Mouse (Mus musculus): ENCODE measurements around the gene Sspn. TPM values are rescaled to one million over a fixed set of nuclear protein-coding genes. Genes with fewer than 3 reads are reported as not detected.
A peak's percentile ranks its signal among the peaks of the same experiment; 100 is the strongest.

Gene Sspn
- polyA plus RNA-seq, 1 experiment = 26.7 TPM

DNA sequence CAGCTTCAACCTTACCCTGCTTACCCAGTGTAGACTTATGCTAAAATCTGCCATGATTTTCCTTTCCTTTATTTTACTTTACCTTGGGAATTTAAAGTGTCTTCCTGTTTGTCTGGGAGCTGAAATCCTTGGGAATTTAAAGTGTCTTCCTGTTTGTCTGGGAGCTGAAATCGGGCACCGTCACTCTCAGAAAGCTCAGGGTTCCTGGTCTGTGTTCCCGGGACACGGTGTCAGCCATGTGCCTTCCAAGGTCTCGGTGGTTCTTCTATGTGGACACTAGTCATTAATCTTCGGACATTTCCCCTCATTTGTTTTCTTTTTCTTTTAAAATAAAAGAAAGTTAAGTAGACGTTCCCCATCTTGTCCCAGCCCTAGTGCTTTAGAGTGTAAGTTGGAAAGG is 43.3 kb downstream of the Sspn start:
- no peak overlapping the region for H3K27ac ChIP-seq (replicated peaks; ENCODE audit: low read depth, low read length)
- peaks cover 3% of the 10 kb centered on the region; the same call in 1 of the 2 replicates for H3K4me1 ChIP-seq (ENCODE audit: control insufficient read depth, insufficient read depth, insufficient read length, low read length)
- no peak overlapping the region for H3K4me3 ChIP-seq (ENCODE audit: insufficient read depth, low read depth, low read length)

DNA sequence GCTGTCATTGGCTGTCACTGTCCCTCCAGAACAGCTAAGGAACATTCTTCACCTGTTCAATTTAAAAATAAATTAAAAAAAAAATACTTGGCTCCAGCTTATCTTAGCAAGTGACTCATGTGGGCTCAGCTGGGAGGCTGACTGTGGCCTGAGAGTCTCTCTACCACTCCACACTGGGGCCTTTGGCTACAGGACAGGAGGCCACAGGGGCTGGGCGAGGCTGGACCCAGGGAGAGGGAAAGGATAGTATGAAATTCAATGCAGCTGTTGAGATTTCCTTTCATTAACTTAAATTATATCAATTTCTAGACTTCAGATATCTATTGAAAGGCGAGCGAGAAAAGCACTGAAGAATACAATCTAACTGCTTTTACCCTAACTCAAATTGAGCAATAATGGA is 45.9 kb downstream of the Sspn start:
- H3K4me1 ChIP-seq (ENCODE audit: control insufficient read depth, insufficient read depth, insufficient read length, low read length) = peaks cover 3% of the 10 kb centered on the region; the same call in 1 of the 2 replicates
- H3K27ac ChIP-seq (replicated peaks; ENCODE audit: low read depth, low read length) = no peak overlapping the region
- no peak overlapping the region for H3K4me3 ChIP-seq (ENCODE audit: insufficient read depth, low read depth, low read length)

DNA sequence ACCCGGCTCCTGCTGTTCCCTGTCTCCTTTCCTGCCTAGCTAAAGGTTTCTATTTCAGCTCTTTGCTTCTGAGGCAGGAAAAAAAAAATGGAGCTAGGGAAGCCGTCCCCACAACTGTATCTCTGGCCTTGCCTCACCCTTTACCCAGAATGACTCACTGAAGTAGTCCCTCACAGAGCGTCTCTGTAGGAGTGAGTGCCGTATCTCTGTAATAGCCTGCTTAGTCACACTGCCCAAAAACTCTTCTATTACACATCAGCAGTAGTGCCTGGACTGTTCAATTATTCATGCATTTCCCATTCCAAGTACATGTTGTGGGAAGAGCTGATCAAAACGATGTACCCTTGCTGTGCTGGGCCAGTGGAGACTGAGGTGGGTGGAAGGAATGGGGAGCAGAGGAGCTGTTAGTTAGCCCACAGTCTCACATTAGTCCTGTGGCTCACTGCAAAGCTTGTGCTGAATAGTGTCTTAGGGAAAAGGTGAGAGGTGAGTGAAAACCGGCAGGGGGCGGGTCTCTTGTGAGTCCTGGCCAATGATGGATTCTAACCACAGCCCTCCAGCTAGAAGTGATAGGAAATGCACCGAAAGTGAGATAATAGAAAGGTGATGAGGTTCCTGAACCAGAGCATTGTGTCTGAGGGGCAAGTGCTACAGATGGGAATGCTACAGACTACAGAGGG is 46.5 kb downstream of the Sspn start:
- Histone ChIP-seq H3K27ac (replicated peaks; ENCODE audit: low read depth, low read length) (no peak overlapping the region), H3K4me3 (ENCODE audit: insufficient read depth, low read depth, low read length) (no peak overlapping the region), H3K4me1 (ENCODE audit: control insufficient read depth, insufficient read depth, insufficient read length, low read length) (no peaks in the 10 kb centered on the region; the same call in 1 of the 2 replicates)

- H3K27ac ChIP-seq (replicated peaks; ENCODE audit: low read depth, low read length) = no peak overlapping the region; the same call in 1 of the 2 replicates
Observed at GRCm38 (mm10) chr6:145981074-145981473, 49.6 kb downstream of the Sspn start.

GRCm38 (mm10) chr6:145982335-145982734 is 50.9 kb downstream of the Sspn start:
- Histone ChIP-seq H3K4me1 (ENCODE audit: control insufficient read depth, insufficient read depth, insufficient read length, low read length) (peaks cover 3% of the 10 kb centered on the region), H3K27ac (replicated peaks; ENCODE audit: low read depth, low read length) (no peak overlapping the region), H3K4me3 (ENCODE audit: insufficient read depth, low read depth, low read length) (no peak overlapping the region)

More at GRCm38 (mm10) chr6:145981074-145981473, 49.6 kb downstream of the Sspn start:
- Histone ChIP-seq H3K4me1 (ENCODE audit: control insufficient read depth, insufficient read depth, insufficient read length, low read length) (peaks cover 3% of the 10 kb centered on the region), H3K4me3 (ENCODE audit: insufficient read depth, low read depth, low read length) (no peak overlapping the region)

GRCm38 (mm10) chr6:145990578-145990977 is 59.1 kb downstream of the Sspn start:
- Histone ChIP-seq H3K27ac (replicated peaks; ENCODE audit: low read depth, low read length) (no peak overlapping the region), H3K4me1 (ENCODE audit: control insufficient read depth, insufficient read depth, insufficient read length, low read length) (peaks cover 9% of the 10 kb centered on the region), H3K4me3 (ENCODE audit: insufficient read depth, low read depth, low read length) (no peak overlapping the region)

DNA sequence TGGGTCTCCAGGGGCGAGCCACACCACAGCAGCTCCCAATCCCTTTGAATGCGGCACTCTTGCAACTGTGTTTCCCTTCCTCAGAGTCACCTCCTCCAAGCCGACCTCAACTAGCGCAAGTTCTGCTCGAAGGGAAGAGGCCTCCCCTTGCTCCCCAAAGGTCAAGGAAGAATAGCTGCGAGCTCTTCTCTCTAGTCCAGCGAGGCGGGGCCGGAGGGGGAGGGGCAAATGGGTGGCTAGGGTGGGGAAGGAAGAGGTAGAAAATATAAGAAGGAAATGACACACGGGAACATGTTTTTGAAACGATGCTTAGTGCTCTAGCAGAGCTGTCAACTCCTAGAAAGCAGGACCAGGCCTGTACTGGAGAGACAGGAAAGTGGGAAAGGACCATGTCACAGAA is 61.1 kb downstream of the Sspn start:
- no peak overlapping the region for H3K27ac ChIP-seq (replicated peaks; ENCODE audit: low read depth, low read length)
- peaks cover 7% of the 10 kb centered on the region; the same call in 1 of the 2 replicates for H3K4me1 ChIP-seq (ENCODE audit: control insufficient read depth, insufficient read depth, insufficient read length, low read length)
- H3K4me3 ChIP-seq (ENCODE audit: insufficient read depth, low read depth, low read length) = no peak overlapping the region

DNA sequence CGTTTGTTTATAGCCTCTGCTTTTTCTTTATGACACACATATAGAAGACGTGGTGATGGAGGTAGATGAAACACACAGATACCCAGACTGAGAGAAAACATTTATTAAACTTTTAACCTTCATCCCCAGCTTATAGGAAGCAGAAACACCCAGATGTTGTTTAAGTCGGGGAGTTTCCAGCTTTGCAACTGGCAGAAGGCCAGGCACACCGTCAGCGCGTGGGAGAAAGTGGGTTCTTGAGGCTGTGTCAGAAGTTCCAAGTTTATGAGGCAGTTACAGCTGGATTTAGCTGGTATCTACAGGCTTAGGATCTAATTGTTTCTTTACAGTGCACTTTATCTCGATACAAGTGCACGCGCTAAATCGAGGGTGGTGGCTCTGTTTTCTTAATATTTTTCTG is 61.5 kb downstream of the Sspn start:
- Histone ChIP-seq H3K4me1 (ENCODE audit: control insufficient read depth, insufficient read depth, insufficient read length, low read length) (peaks cover 7% of the 10 kb centered on the region; the same call in 1 of the 2 replicates), H3K27ac (replicated peaks; ENCODE audit: low read depth, low read length) (no peak overlapping the region), H3K4me3 (ENCODE audit: insufficient read depth, low read depth, low read length) (no peak overlapping the region)

- no peak overlapping the region for H3K4me3 ChIP-seq (ENCODE audit: insufficient read depth, low read depth, low read length)
- peak overlapping the region; percentile 12 for H3K27ac ChIP-seq (replicated peaks; ENCODE audit: low read depth, low read length)
- peaks cover 5% of the 10 kb centered on the region; the same call in 1 of the 2 replicates for H3K4me1 ChIP-seq (ENCODE audit: control insufficient read depth, insufficient read depth, insufficient read length, low read length)
Observed at GRCm38 (mm10) chr6:145998314-145999007, 67.0 kb downstream of the Sspn start.

DNA sequence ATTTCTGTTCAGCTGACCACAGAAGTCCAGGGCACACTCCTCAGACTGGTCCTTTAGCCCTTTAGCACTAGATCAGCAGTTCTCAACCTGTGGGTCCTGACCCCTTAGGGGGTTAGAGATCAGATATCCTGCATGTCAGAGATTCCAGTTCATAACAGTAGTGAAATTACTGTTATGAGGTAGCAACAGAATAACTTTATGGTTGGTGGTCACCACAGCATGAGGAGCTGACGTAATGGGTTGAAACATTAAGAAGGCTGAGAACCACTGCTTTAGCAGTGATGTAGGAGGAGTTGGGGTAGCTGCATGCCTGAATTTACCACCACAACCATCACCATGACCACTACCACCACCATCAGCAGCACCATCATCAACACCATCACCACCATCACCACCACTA is 69.3 kb downstream of the Sspn start:
- Histone ChIP-seq H3K4me3 (ENCODE audit: insufficient read depth, low read depth, low read length) (no peak overlapping the region), H3K4me1 (ENCODE audit: control insufficient read depth, insufficient read depth, insufficient read length, low read length) (no peaks in the 10 kb centered on the region), H3K27ac (replicated peaks; ENCODE audit: low read depth, low read length) (no peak overlapping the region)

DNA sequence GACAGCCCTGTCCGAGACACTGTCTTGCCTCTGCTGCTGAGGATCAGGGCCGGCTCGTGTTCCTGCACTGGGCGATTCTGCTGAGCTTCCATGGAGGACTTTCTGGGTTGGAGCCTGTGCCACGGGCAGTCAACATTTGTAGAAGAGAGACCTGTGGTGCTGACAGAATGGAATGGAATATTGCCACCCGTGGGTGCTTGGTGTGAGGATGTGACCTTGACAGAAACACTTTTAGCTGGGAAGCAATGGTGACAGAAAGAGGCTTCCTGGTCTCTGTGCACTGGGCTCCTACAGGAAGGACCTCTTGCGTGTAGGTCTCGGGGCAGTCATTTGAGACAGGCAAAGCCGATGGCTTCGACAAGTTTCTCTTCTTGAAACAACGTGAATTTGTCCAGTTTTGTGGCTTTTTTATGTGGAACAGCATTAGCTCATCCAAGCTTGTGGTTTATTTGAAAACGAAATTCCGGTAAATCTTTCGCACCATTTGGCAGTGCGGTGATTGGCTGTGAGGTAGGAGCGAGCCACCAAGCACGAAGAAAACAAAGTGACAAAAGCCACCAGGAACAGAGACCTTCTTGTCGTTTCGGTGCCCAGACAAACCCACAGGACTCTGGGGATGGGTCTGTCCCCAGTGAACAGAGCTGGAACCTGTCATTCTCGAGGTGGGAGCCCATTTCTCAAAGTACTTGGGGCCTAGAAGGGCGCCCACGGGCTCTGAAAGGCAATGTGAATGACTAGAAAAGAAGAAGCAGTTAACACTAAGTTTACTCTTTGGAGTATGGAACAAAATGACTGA is 70.2 kb downstream of the Sspn start:
- Histone ChIP-seq H3K4me3 (ENCODE audit: insufficient read depth, low read depth, low read length) (no peak overlapping the region), H3K4me1 (ENCODE audit: control insufficient read depth, insufficient read depth, insufficient read length, low read length) (no peaks in the 10 kb centered on the region), H3K27ac (replicated peaks; ENCODE audit: low read depth, low read length) (no peak overlapping the region)

DNA sequence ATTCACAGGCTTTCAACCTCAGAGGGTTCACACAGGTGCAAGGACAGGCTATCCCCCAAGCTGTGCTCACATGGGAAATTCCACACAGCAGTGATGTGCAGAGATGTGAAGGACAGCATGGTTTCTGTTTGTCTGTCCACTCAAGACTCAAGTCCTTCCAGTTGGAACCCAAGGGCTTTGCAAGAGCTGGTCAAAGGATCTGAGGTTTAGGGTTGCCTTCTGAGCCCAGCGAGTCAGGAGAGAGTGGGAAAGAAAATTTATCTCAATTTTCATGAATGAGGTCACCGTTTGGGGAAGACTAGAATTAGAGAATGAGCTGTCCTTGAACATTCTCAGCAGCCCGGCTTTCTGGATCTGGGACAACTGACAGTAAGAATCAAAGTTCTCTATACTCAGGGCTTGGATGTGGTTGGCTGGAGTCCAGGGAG is 72.7 kb downstream of the Sspn start:
- H3K27ac ChIP-seq (replicated peaks; ENCODE audit: low read depth, low read length) = no peak overlapping the region

GRCm38 (mm10) chr6:146005129-146005886 is 73.9 kb downstream of the Sspn start:
- Histone ChIP-seq H3K4me3 (ENCODE audit: insufficient read depth, low read depth, low read length) (no peak overlapping the region), H3K27ac (replicated peaks; ENCODE audit: low read depth, low read length) (no peak overlapping the region), H3K4me1 (ENCODE audit: control insufficient read depth, insufficient read depth, insufficient read length, low read length) (no peaks in the 10 kb centered on the region; the same call in 1 of the 2 replicates)

More for the DNA sequence above, 72.7 kb downstream of the Sspn start:
- Histone ChIP-seq H3K4me3 (ENCODE audit: insufficient read depth, low read depth, low read length) (no peak overlapping the region), H3K4me1 (ENCODE audit: control insufficient read depth, insufficient read depth, insufficient read length, low read length) (no peaks in the 10 kb centered on the region)

GRCm38 (mm10) chr6:146005935-146006564 is 74.6 kb downstream of the Sspn start:
- peaks cover 5% of the 10 kb centered on the region; the same call in 1 of the 2 replicates for H3K4me1 ChIP-seq (ENCODE audit: control insufficient read depth, insufficient read depth, insufficient read length, low read length)
- no peak overlapping the region for H3K4me3 ChIP-seq (ENCODE audit: insufficient read depth, low read depth, low read length)
- no peak overlapping the region for H3K27ac ChIP-seq (replicated peaks; ENCODE audit: low read depth, low read length)

Measured in brown adipose tissue, adult 24 weeks (tissue).